Mouse (Mus musculus): Measurements from ENCODE around the gene 1700001K19Rik. TPM values are rescaled to one million over a fixed set of nuclear protein-coding genes. Genes with fewer than 3 reads are reported as not detected.
"Not testable (repeated sequence)": the region's sequence is repeated elsewhere in the genome, so short reads cannot be mapped to it uniquely, and the experiment has no call there.

1700001K19Rik gene
- polyA plus RNA-seq, 1 experiment from 2014 or later = 0.27 TPM

GRCm38 (mm10) chr12:110688921-110689320, 6.5 kb upstream of the 1700001K19Rik start:
- 96% methylated on average over 3 of the region's 3 CpGs for WGBS
- H3K4me1 ChIP-seq (replicated peaks; ENCODE audit: control insufficient read depth, insufficient read depth, low read length); H3K4me3 ChIP-seq (ENCODE audit: low read depth, low read length); H3K27me3 ChIP-seq (ENCODE audit: control insufficient read depth, insufficient read depth, low read length); H3K9ac ChIP-seq (ENCODE audit: low read length); H3K27ac ChIP-seq (ENCODE audit: low read depth, low read length); ATAC-seq (replicated peaks; ENCODE audit: low FRiP score); H3K9me3 ChIP-seq (ENCODE audit: control insufficient read depth, low read length); H3K4me2 ChIP-seq (ENCODE audit: low read depth, low read length, severe bottlenecking); DNase-seq (ENCODE audit: low spot score): not testable (repeated sequence)
- peaks cover 21% of the 10 kb centered on the region for H3K36me3 ChIP-seq (ENCODE audit: control insufficient read depth, insufficient read depth, low read length)

GRCm38 (mm10) chr12:110687894-110688734, 5.7 kb upstream of the 1700001K19Rik start:
- Histone ChIP-seq H3K4me3 (ENCODE audit: low read depth, low read length) (no peak overlapping the region), H3K27me3 (ENCODE audit: control insufficient read depth, insufficient read depth, low read length) (no peaks in the 10 kb centered on the region), H3K4me1 (replicated peaks; ENCODE audit: control insufficient read depth, insufficient read depth, low read length) (no peaks in the 10 kb centered on the region), H3K9me3 (ENCODE audit: control insufficient read depth, low read length) (no peaks in the 10 kb centered on the region), H3K27ac (ENCODE audit: low read depth, low read length) (no peak overlapping the region), H3K9ac (ENCODE audit: low read length) (no peak overlapping the region), H3K36me3 (ENCODE audit: control insufficient read depth, insufficient read depth, low read length) (peaks cover 21% of the 10 kb centered on the region), H3K4me2 (ENCODE audit: low read depth, low read length, severe bottlenecking) (no peak overlapping the region)
- WGBS = 84% methylated on average over 12 of the region's 12 CpGs
- DNase-seq (ENCODE audit: low spot score) (no peak), ATAC-seq (replicated peaks; ENCODE audit: low FRiP score) (no peak)

- ATAC-seq (replicated peaks; ENCODE audit: low FRiP score) = no peak
- H3K27ac ChIP-seq (ENCODE audit: low read depth, low read length) = no peak overlapping the region
- H3K4me2 ChIP-seq (ENCODE audit: low read depth, low read length, severe bottlenecking) = no peak overlapping the region
- no peak overlapping the region for H3K4me3 ChIP-seq (ENCODE audit: low read depth, low read length)
- DNase-seq (ENCODE audit: low spot score) = no peak
- WGBS = no CpG with 5 or more reads among the region's 1 CpGs
- H3K4me1 ChIP-seq (replicated peaks; ENCODE audit: control insufficient read depth, insufficient read depth, low read length) = no peaks in the 10 kb centered on the region
- no peak overlapping the region for H3K9ac ChIP-seq (ENCODE audit: low read length)
- peaks cover 3% of the 10 kb centered on the region; the same call in 1 of the 2 replicates for H3K36me3 ChIP-seq (ENCODE audit: control insufficient read depth, insufficient read depth, low read length)
- no peaks in the 10 kb centered on the region for H3K27me3 ChIP-seq (ENCODE audit: control insufficient read depth, insufficient read depth, low read length)
- H3K9me3 ChIP-seq (ENCODE audit: control insufficient read depth, low read length) = no peaks in the 10 kb centered on the region
Observed at GRCm38 (mm10) chr12:110683580-110683979, 1.2 kb upstream of the 1700001K19Rik start.

GRCm38 (mm10) chr12:110681878-110682277, 541 bp downstream of the 1700001K19Rik start:
- Histone ChIP-seq H3K27ac (ENCODE audit: low read depth, low read length) (no peak overlapping the region), H3K27me3 (ENCODE audit: control insufficient read depth, insufficient read depth, low read length) (no peaks in the 10 kb centered on the region), H3K4me2 (ENCODE audit: low read depth, low read length, severe bottlenecking) (no peak overlapping the region), H3K36me3 (ENCODE audit: control insufficient read depth, insufficient read depth, low read length) (no peaks in the 10 kb centered on the region), H3K9me3 (ENCODE audit: control insufficient read depth, low read length) (no peaks in the 10 kb centered on the region), H3K9ac (ENCODE audit: low read length) (no peak overlapping the region), H3K4me1 (replicated peaks; ENCODE audit: control insufficient read depth, insufficient read depth, low read length) (no peaks in the 10 kb centered on the region), H3K4me3 (ENCODE audit: low read depth, low read length) (no peak overlapping the region)
- DNase-seq (ENCODE audit: low spot score) (no peak), ATAC-seq (replicated peaks; ENCODE audit: low FRiP score) (no peak)
- 69% methylated on average over 3 of the region's 3 CpGs for WGBS

- DNase-seq (ENCODE audit: low spot score) (no peak), ATAC-seq (replicated peaks; ENCODE audit: low FRiP score) (no peak)
- Histone ChIP-seq H3K4me1 (replicated peaks; ENCODE audit: control insufficient read depth, insufficient read depth, low read length) (no peaks in the 10 kb centered on the region), H3K36me3 (ENCODE audit: control insufficient read depth, insufficient read depth, low read length) (no peaks in the 10 kb centered on the region), H3K4me2 (ENCODE audit: low read depth, low read length, severe bottlenecking) (no peak overlapping the region), H3K9me3 (ENCODE audit: control insufficient read depth, low read length) (no peaks in the 10 kb centered on the region), H3K9ac (ENCODE audit: low read length) (no peak overlapping the region), H3K27ac (ENCODE audit: low read depth, low read length) (no peak overlapping the region), H3K27me3 (ENCODE audit: control insufficient read depth, insufficient read depth, low read length) (no peaks in the 10 kb centered on the region), H3K4me3 (ENCODE audit: low read depth, low read length) (no peak overlapping the region)
- 55% methylated on average over 7 of the region's 7 CpGs for WGBS
Observed at GRCm38 (mm10) chr12:110681191-110681590, 1.2 kb downstream of the 1700001K19Rik start.

GRCm38 (mm10) chr12:110674243-110674642, 8.2 kb downstream of the 1700001K19Rik start:
- Histone ChIP-seq H3K9ac (ENCODE audit: low read length) (no peak overlapping the region), H3K4me2 (ENCODE audit: low read depth, low read length, severe bottlenecking) (no peak overlapping the region), H3K4me3 (ENCODE audit: low read depth, low read length) (no peak overlapping the region), H3K9me3 (ENCODE audit: control insufficient read depth, low read length) (no peaks in the 10 kb centered on the region), H3K36me3 (ENCODE audit: control insufficient read depth, insufficient read depth, low read length) (no peaks in the 10 kb centered on the region), H3K27me3 (ENCODE audit: control insufficient read depth, insufficient read depth, low read length) (no peaks in the 10 kb centered on the region), H3K27ac (ENCODE audit: low read depth, low read length) (no peak overlapping the region), H3K4me1 (replicated peaks; ENCODE audit: control insufficient read depth, insufficient read depth, low read length) (no peaks in the 10 kb centered on the region)
- ATAC-seq (replicated peaks; ENCODE audit: low FRiP score) = no peak
- DNase-seq (ENCODE audit: low spot score) = no peak
- WGBS = 49% methylated on average over 5 of the region's 5 CpGs

- DNase-seq (ENCODE audit: low spot score) (no peak), ATAC-seq (replicated peaks; ENCODE audit: low FRiP score) (no peak)
- H3K9me3 ChIP-seq (ENCODE audit: control insufficient read depth, low read length) = no peaks in the 10 kb centered on the region
- no peak overlapping the region for H3K4me3 ChIP-seq (ENCODE audit: low read depth, low read length)
- 91% methylated on average over 13 of the region's 13 CpGs for WGBS
- no peak overlapping the region for H3K27ac ChIP-seq (ENCODE audit: low read depth, low read length)
- no peak overlapping the region for H3K9ac ChIP-seq (ENCODE audit: low read length)
- no peaks in the 10 kb centered on the region for H3K4me1 ChIP-seq (replicated peaks; ENCODE audit: control insufficient read depth, insufficient read depth, low read length)
- H3K27me3 ChIP-seq (ENCODE audit: control insufficient read depth, insufficient read depth, low read length) = no peaks in the 10 kb centered on the region
- peaks cover 25% of the 10 kb centered on the region for H3K36me3 ChIP-seq (ENCODE audit: control insufficient read depth, insufficient read depth, low read length)
- H3K4me2 ChIP-seq (ENCODE audit: low read depth, low read length, severe bottlenecking) = no peak overlapping the region
Observed at GRCm38 (mm10) chr12:110667466-110668077, 14.8 kb downstream of the 1700001K19Rik start.

- no peaks in the 10 kb centered on the region for H3K4me1 ChIP-seq (replicated peaks; ENCODE audit: control insufficient read depth, insufficient read depth, low read length)
- H3K36me3 ChIP-seq (ENCODE audit: control insufficient read depth, insufficient read depth, low read length) = peaks cover 49% of the 10 kb centered on the region
- no peak overlapping the region for H3K4me3 ChIP-seq (ENCODE audit: low read depth, low read length)
- WGBS = 94% methylated on average over 14 of the region's 14 CpGs
- H3K4me2 ChIP-seq (ENCODE audit: low read depth, low read length, severe bottlenecking) = no peak overlapping the region
- no peak overlapping the region for H3K27ac ChIP-seq (ENCODE audit: low read depth, low read length)
- DNase-seq (ENCODE audit: low spot score) = no peak
- no peak overlapping the region for H3K9ac ChIP-seq (ENCODE audit: low read length)
- H3K27me3 ChIP-seq (ENCODE audit: control insufficient read depth, insufficient read depth, low read length) = no peaks in the 10 kb centered on the region
- no peak for ATAC-seq (replicated peaks; ENCODE audit: low FRiP score)
- no peaks in the 10 kb centered on the region for H3K9me3 ChIP-seq (ENCODE audit: control insufficient read depth, low read length)
Observed at GRCm38 (mm10) chr12:110661746-110662145, 20.7 kb downstream of the 1700001K19Rik start.

All from forebrain, embryonic 11.5 days (tissue).